Mouse (Mus musculus) bone marrow, adult 2 months (tissue): ENCODE data around the gene Arhgap6. TPM values are rescaled to one million over a fixed set of nuclear protein-coding genes. Genes with fewer than 3 reads are reported as not detected.

Experiments
- H3K27ac ChIP-seq: fragments of 200-500 bp; 2 replicates; pipeline ENCODE4 v1.5.1; 2012; ENCODE audit warnings: low read depth, mild to moderate bottlenecking, control low read depth, inconsistent platforms, low read length; ENCODE audit not compliant: control insufficient read depth, poor library complexity, insufficient read depth
- H3K4me1 ChIP-seq: fragments of 200-500 bp; 2 replicates; pipeline ENCODE4 v1.6.1; 2011; ENCODE audit warnings: low read length; ENCODE audit not compliant: control insufficient read depth, insufficient read depth
- H3K4me3 ChIP-seq: fragments of 200-500 bp; replicated peaks from 2 replicates; pipeline ENCODE3; 2011; ENCODE audit warnings: mild to moderate bottlenecking, low read depth, low read length, control low read depth; ENCODE audit not compliant: control insufficient read depth
- CTCF ChIP-seq: fragments of 200-500 bp; IDR thresholded peaks from 2 replicates; pipeline ENCODE4 v1.5.1; 2011; ENCODE audit warnings: low read length, control low read depth; ENCODE audit not compliant: control insufficient read depth, insufficient read depth
- POLR2A ChIP-seq: fragments of 200-500 bp; IDR thresholded peaks from 2 replicates; pipeline ENCODE4 v1.6.1; 2011; ENCODE audit warnings: low read depth, mild to moderate bottlenecking, control low read depth, low read length, borderline replicate concordance; ENCODE audit not compliant: control insufficient read depth
- WGBS: fragments of 180-500 bp; shearing (Covaris S2); methylation state at CpG from one replicate; pipeline ENCODE4 v1.1.7; 2018; 5-methylcytosine and 5-hydroxymethylcytosine counted together
- polyA plus RNA-seq: library from polyadenylated mRNA; stranded (reverse); fragments of >200 nt; gene quantifications from 2 replicates; pipeline ENCODE4 v1.2.4, GENCODE M21; 2011; ENCODE audit warnings: low replicate concordance; ENCODE audit not compliant: missing spikeins, insufficient read depth, insufficient read length

The Arhgap6 gene
- polyA plus RNA-seq, 1 experiment = 8.3 TPM

- no peak overlapping the region for H3K4me3 ChIP-seq
- H3K4me1 ChIP-seq = no peaks in the 10 kb centered on the region
- TF ChIP-seq CTCF (no peak), POLR2A (no peak)
- 22% methylated on average over 2 of the region's 2 CpGs for whole genome bisulfite sequencing
- H3K27ac ChIP-seq = no peak overlapping the region
These were observed 312.5 kb downstream of the Arhgap6 start for GRCm38 (mm10) chrX:169107372-169107771.

GRCm38 (mm10) chrX:169110031-169110430 is 315.1 kb downstream of the Arhgap6 start:
- 55% methylated on average over 3 of the region's 3 CpGs for WGBS
- no peak overlapping the region for H3K27ac ChIP-seq
- H3K4me3 ChIP-seq = no peak overlapping the region
- TF ChIP-seq CTCF (no peak), POLR2A (no peak)
- no peaks in the 10 kb centered on the region for H3K4me1 ChIP-seq

DNA sequence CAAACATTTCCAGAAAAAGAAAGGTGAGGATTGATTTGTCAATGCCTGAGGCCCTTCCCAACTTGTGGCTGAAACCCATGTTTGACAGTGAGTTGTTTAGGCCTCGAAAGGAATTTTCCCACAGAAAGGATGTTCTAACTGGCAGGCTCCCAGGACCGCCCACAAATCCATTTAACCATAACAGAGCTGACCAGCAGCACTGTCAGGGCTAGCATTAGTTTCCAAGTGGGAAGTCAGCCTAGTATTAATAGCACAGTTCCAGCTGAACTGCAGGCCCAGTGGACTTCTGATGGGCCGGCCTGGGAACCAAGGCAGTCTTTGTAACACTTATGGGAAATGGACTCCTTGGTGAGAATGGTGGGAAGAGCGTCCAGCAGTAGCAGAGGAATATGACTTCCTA is 317.8 kb downstream of the Arhgap6 start:
- no peak for TF ChIP-seq POLR2A
- no peak for TF ChIP-seq CTCF
- Histone ChIP-seq H3K27ac (no peak overlapping the region), H3K4me1 (no peaks in the 10 kb centered on the region), H3K4me3 (no peak overlapping the region)
- WGBS = 69% methylated on average over 4 of the region's 4 CpGs

DNA sequence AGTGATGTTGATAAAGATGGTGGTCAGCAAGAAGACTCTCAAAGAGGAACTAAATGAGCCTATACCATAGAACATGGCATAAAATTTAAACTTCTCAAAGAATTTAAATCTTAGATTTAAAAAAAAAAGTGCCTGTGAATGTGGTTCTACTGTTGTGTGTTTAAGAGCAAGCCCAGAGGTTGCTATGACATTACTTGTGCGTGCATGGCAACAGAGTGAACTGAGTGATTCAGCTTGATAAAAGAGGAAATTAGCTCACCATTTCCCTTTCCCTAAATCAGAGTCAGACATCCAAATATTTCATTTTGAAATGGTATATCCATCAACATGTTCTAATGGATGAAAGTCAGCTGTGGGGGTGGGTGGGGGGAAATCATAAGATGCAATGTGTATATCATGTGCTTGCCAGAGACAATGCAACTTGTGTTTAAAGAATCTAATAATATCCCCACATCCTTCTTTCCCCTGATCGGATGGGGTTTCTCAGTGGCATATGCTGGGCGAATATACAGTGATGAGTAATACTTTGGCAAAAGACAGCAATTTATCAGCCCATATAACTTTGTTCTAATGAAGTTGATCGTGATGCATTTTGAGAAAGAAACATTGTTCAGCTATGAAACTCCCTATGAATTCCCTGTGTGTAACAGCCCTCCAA is 328.3 kb downstream of the Arhgap6 start:
- TF ChIP-seq CTCF (no peak), POLR2A (no peak)
- WGBS = 38% methylated on average over 4 of the region's 4 CpGs
- Histone ChIP-seq H3K27ac (no peak overlapping the region), H3K4me1 (no peaks in the 10 kb centered on the region), H3K4me3 (no peak overlapping the region)

GRCm38 (mm10) chrX:169123773-169124151 is 328.9 kb downstream of the Arhgap6 start:
- whole genome bisulfite sequencing = 13% methylated on average over 3 of the region's 3 CpGs
- Histone ChIP-seq H3K27ac (no peak overlapping the region), H3K4me3 (no peak overlapping the region), H3K4me1 (no peaks in the 10 kb centered on the region)
- no peak for TF ChIP-seq CTCF
- TF ChIP-seq POLR2A = no peak

DNA sequence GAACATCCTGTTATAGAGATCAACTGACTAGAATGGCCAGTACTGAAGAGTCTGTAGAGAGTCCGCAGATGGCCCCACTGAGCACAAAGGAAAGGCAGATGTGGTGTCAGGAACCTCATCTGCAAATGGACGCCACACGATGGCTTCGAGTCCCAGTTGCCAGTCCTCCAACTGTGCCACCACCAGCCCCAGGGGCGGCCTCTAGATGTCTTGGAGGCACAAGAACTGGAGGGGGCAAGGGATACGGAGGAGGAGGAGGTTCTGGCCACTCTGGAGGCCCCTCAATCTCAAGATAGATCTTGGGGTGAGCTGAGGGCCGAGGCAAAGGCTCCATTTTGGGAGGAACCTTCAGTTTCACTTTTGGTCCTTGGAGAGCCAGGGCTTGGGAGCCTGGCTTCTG is 344.9 kb downstream of the Arhgap6 start:
- 89% methylated on average over 7 of the region's 7 CpGs for WGBS
- H3K4me1 ChIP-seq = no peaks in the 10 kb centered on the region
- TF ChIP-seq POLR2A (no peak), CTCF (no peak)
- H3K27ac ChIP-seq = no peak overlapping the region
- H3K4me3 ChIP-seq = no peak overlapping the region

DNA sequence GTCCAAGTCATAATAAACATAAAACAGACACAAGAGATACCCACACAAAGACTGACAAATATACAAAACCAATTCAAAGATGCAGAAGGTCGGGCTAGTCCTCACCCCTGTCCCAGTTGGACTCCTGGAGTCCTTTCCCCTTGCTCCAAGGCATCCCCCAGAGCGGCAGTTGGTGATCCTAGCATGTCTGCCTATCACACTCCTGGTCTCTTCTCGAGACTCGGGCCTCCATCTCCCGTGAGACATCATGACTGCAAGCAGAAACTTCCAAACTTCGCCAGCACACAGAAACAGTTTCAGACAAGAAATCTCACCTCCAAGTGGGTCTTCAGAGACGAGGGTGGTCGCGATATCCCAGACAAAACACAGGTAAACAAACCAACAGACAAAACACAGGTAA is 345.6 kb downstream of the Arhgap6 start:
- Histone ChIP-seq H3K27ac (no peak overlapping the region), H3K4me1 (no peaks in the 10 kb centered on the region), H3K4me3 (no peak overlapping the region)
- 83% methylated on average over 9 of the region's 9 CpGs for WGBS
- TF ChIP-seq POLR2A = no peak
- no peak for TF ChIP-seq CTCF

- no peak overlapping the region for H3K4me3 ChIP-seq
- H3K4me1 ChIP-seq = no peaks in the 10 kb centered on the region
- TF ChIP-seq CTCF (no peak), POLR2A (no peak)
- H3K27ac ChIP-seq = no peak overlapping the region
These were observed 358.9 kb downstream of the Arhgap6 start for GRCm38 (mm10) chrX:169153805-169154204.

GRCm38 (mm10) chrX:169158385-169158784 is 363.5 kb downstream of the Arhgap6 start:
- Histone ChIP-seq H3K27ac (no peak overlapping the region), H3K4me1 (no peaks in the 10 kb centered on the region), H3K4me3 (no peak overlapping the region)
- TF ChIP-seq POLR2A (no peak), CTCF (no peak)
- 52% methylated on average over 6 of the region's 6 CpGs for WGBS
